Mouse (Mus musculus) embryonic facial prominence, embryonic 10.5 days (tissue): ENCODE results near the gene Rsph1. TPM values are rescaled to one million over a fixed set of nuclear protein-coding genes. Genes with fewer than 3 reads are reported as not detected.

ENCODE experiments used
- DNase-seq: peaks from one replicate; pipeline ENCODE4 v3.0.0-alpha.2; 2017; ENCODE audit warnings: low spot score
- H3K27ac ChIP-seq: fragments of 300-500 bp; sonication (generic); replicated peaks from 2 replicates; pipeline ENCODE4 v1.5.1; 2016; ENCODE audit warnings: mild to moderate bottlenecking
- H3K27me3 ChIP-seq: fragments of 300-500 bp; sonication (generic); replicated peaks from 2 replicates; pipeline ENCODE4 v1.6.1; 2016; ENCODE audit warnings: low read depth, mild to moderate bottlenecking; ENCODE audit not compliant: poor library complexity, severe bottlenecking
- H3K36me3 ChIP-seq: fragments of 300-500 bp; sonication (generic); replicated peaks from 2 replicates; pipeline ENCODE4 v1.6.1; 2016; ENCODE audit warnings: mild to moderate bottlenecking, moderate library complexity
- H3K4me1 ChIP-seq: fragments of 300-500 bp; sonication (generic); 2 replicates; pipeline ENCODE4 v1.6.1; 2016
- H3K4me3 ChIP-seq: fragments of 300-500 bp; sonication (generic); 2 replicates; pipeline ENCODE4 v1.5.1; 2016; ENCODE audit warnings: mild to moderate bottlenecking, moderate library complexity
- H3K9me3 ChIP-seq: fragments of 300-500 bp; sonication (generic); 2 replicates; pipeline ENCODE4 v1.6.1; 2016; ENCODE audit warnings: mild to moderate bottlenecking
- WGBS: fragments of 180-500 bp; shearing (Covaris S2); methylation state at CpG from one replicate; pipeline ENCODE4 v1.1.7; 2016; 5-methylcytosine and 5-hydroxymethylcytosine counted together
- polyA plus RNA-seq: library from polyadenylated mRNA; unstranded; fragments of >200 nt; fragmentation: Nextera tagmentation; extraction: Ambion mirVana; gene quantifications from 2 replicates; pipeline ENCODE4 v1.2.1, GENCODE M21; 2016

Rsph1 gene
- polyA plus RNA-seq, 1 experiment from 2014 or later, result 1.8 TPM

GRCm38 (mm10) chr17:31315046-31315792 is 38.0 kb upstream of the Rsph1 start:
- Histone ChIP-seq H3K27ac (peak overlapping the region; percentile 69), H3K4me1 (peaks cover 33% of the 10 kb centered on the region), H3K27me3 (no peaks in the 10 kb centered on the region), H3K9me3 (no peaks in the 10 kb centered on the region), H3K36me3 (no peaks in the 10 kb centered on the region), H3K4me3 (0 out of 2 replicates have a peak overlapping the region, but pooled peaks have one; percentile 12)
- peak; percentile 32 for DNase-seq
- WGBS, result 34% methylated on average over 13 of the region's 13 CpGs

GRCm38 (mm10) chr17:31312648-31313047 is 35.5 kb upstream of the Rsph1 start:
- no peak for DNase-seq
- peaks cover 53% of the 10 kb centered on the region for H3K4me1 ChIP-seq
- no peaks in the 10 kb centered on the region for H3K36me3 ChIP-seq
- H3K27ac ChIP-seq, result no peak overlapping the region
- WGBS, result 66% methylated on average over 10 of the region's 10 CpGs
- H3K9me3 ChIP-seq, result no peaks in the 10 kb centered on the region
- H3K4me3 ChIP-seq, result no peak overlapping the region
- no peaks in the 10 kb centered on the region for H3K27me3 ChIP-seq

GRCm38 (mm10) chr17:31311047-31311446 is 33.9 kb upstream of the Rsph1 start:
- no peaks in the 10 kb centered on the region for H3K36me3 ChIP-seq
- no peak for DNase-seq
- H3K27me3 ChIP-seq, result no peaks in the 10 kb centered on the region
- no peak overlapping the region for H3K4me3 ChIP-seq
- H3K27ac ChIP-seq, result no peak overlapping the region
- H3K4me1 ChIP-seq, result peaks cover 55% of the 10 kb centered on the region
- WGBS, result 77% methylated on average over 9 of the region's 9 CpGs
- H3K9me3 ChIP-seq, result no peaks in the 10 kb centered on the region

- H3K4me1 ChIP-seq, result peaks cover 61% of the 10 kb centered on the region
- H3K4me3 ChIP-seq, result no peak overlapping the region; the same call in 1 of the 2 replicates
- peak; percentile 71 for DNase-seq
- WGBS, result 32% methylated on average over 6 of the region's 6 CpGs
- no peaks in the 10 kb centered on the region for H3K36me3 ChIP-seq
- no peaks in the 10 kb centered on the region for H3K9me3 ChIP-seq
- H3K27ac ChIP-seq, result peak overlapping the region; percentile 75
- H3K27me3 ChIP-seq, result no peaks in the 10 kb centered on the region
Measured at GRCm38 (mm10) chr17:31309281-31309793, 32.2 kb upstream of the Rsph1 start.

GRCm38 (mm10) chr17:31308291-31308816 is 31.2 kb upstream of the Rsph1 start:
- no peak for DNase-seq
- Histone ChIP-seq H3K4me3 (no peak overlapping the region), H3K27me3 (no peaks in the 10 kb centered on the region), H3K4me1 (peaks cover 59% of the 10 kb centered on the region), H3K36me3 (no peaks in the 10 kb centered on the region), H3K9me3 (no peaks in the 10 kb centered on the region), H3K27ac (peak overlapping the region; percentile 57; the same call in 1 of the 2 replicates)
- WGBS, result 93% methylated on average over 7 of the region's 7 CpGs

GRCm38 (mm10) chr17:31307756-31308155 is 30.6 kb upstream of the Rsph1 start:
- WGBS, result 80% methylated on average over 3 of the region's 3 CpGs
- no peaks in the 10 kb centered on the region for H3K36me3 ChIP-seq
- H3K9me3 ChIP-seq, result no peaks in the 10 kb centered on the region
- no peak for DNase-seq
- H3K27ac ChIP-seq, result no peak overlapping the region
- H3K4me3 ChIP-seq, result no peak overlapping the region
- no peaks in the 10 kb centered on the region for H3K27me3 ChIP-seq
- peaks cover 53% of the 10 kb centered on the region for H3K4me1 ChIP-seq

- Histone ChIP-seq H3K4me3 (no peak overlapping the region), H3K27ac (peak overlapping the region; percentile 70), H3K4me1 (peaks cover 47% of the 10 kb centered on the region), H3K27me3 (no peaks in the 10 kb centered on the region), H3K36me3 (no peaks in the 10 kb centered on the region), H3K9me3 (no peaks in the 10 kb centered on the region)
- DNase-seq, result no peak
- 32% methylated on average over 5 of the region's 5 CpGs for WGBS
Measured at GRCm38 (mm10) chr17:31305776-31306120, 28.6 kb upstream of the Rsph1 start.

- no peaks in the 10 kb centered on the region for H3K9me3 ChIP-seq
- no peaks in the 10 kb centered on the region for H3K36me3 ChIP-seq
- H3K27me3 ChIP-seq, result no peaks in the 10 kb centered on the region
- peaks cover 46% of the 10 kb centered on the region for H3K4me1 ChIP-seq
- WGBS, result 32% methylated on average over 12 of the region's 12 CpGs
- no peak overlapping the region; the same call in 1 of the 2 replicates for H3K4me3 ChIP-seq
- peak; percentile 36 for DNase-seq
- peak overlapping the region; percentile 70 for H3K27ac ChIP-seq
Measured at GRCm38 (mm10) chr17:31304895-31305775, 28.0 kb upstream of the Rsph1 start.

GRCm38 (mm10) chr17:31303401-31303800 is 26.2 kb upstream of the Rsph1 start:
- WGBS, result 81% methylated on average over 4 of the region's 4 CpGs
- DNase-seq, result no peak

GRCm38 (mm10) chr17:31300736-31301135 is 23.6 kb upstream of the Rsph1 start:
- Histone ChIP-seq H3K36me3 (no peaks in the 10 kb centered on the region), H3K27ac (no peak overlapping the region), H3K4me1 (peaks cover 36% of the 10 kb centered on the region), H3K4me3 (no peak overlapping the region), H3K9me3 (no peaks in the 10 kb centered on the region), H3K27me3 (peaks cover 27% of the 10 kb centered on the region)
- WGBS, result 78% methylated on average over 3 of the region's 3 CpGs
- no peak for DNase-seq

More at GRCm38 (mm10) chr17:31303401-31303800, 26.2 kb upstream of the Rsph1 start:
- Histone ChIP-seq H3K9me3 (no peaks in the 10 kb centered on the region), H3K27me3 (peaks cover under 1% of the 10 kb centered on the region; the same call in 1 of the 2 replicates), H3K4me1 (peaks cover 30% of the 10 kb centered on the region), H3K4me3 (no peak overlapping the region), H3K27ac (no peak overlapping the region), H3K36me3 (no peaks in the 10 kb centered on the region)

GRCm38 (mm10) chr17:31299981-31300380 is 22.8 kb upstream of the Rsph1 start:
- H3K36me3 ChIP-seq, result no peaks in the 10 kb centered on the region
- H3K27ac ChIP-seq, result no peak overlapping the region
- peaks cover 36% of the 10 kb centered on the region for H3K4me1 ChIP-seq
- no peak for DNase-seq
- H3K9me3 ChIP-seq, result no peaks in the 10 kb centered on the region
- WGBS, result 86% methylated on average over 4 of the region's 4 CpGs
- no peak overlapping the region for H3K4me3 ChIP-seq
- peaks cover 35% of the 10 kb centered on the region for H3K27me3 ChIP-seq

- H3K27me3 ChIP-seq, result peaks cover 42% of the 10 kb centered on the region
- WGBS, result 92% methylated on average over 6 of the region's 6 CpGs
Measured at GRCm38 (mm10) chr17:31298419-31299209, 21.4 kb upstream of the Rsph1 start.

More at GRCm38 (mm10) chr17:31298419-31299209, 21.4 kb upstream of the Rsph1 start:
- Histone ChIP-seq H3K36me3 (no peaks in the 10 kb centered on the region), H3K27ac (no peak overlapping the region), H3K4me3 (no peak overlapping the region), H3K4me1 (peaks cover 30% of the 10 kb centered on the region), H3K9me3 (no peaks in the 10 kb centered on the region)
- DNase-seq, result no peak
